Mouse (Mus musculus) kidney, adult 2 months (tissue): ENCODE data around the gene Gm29423. TPM values are rescaled to one million over a fixed set of nuclear protein-coding genes. Genes with fewer than 3 reads are reported as not detected.
"Not testable (repeated sequence)": the region's sequence is repeated elsewhere in the genome, so short reads cannot be mapped to it uniquely, and the experiment has no call there.

Source experiments
- DNase-seq: peaks from one replicate; pipeline ENCODE4 v3.0.0; 2021
- H3K27ac ChIP-seq: fragments of 200-500 bp; 2 replicates; pipeline ENCODE4 v1.5.1; 2012; ENCODE audit warnings: low read depth, low read length, control low read depth, inconsistent platforms; ENCODE audit not compliant: insufficient read depth
- H3K27me3 ChIP-seq: fragments of 200-500 bp; replicated peaks from 2 replicates; pipeline ENCODE4 v1.6.1; 2012; ENCODE audit warnings: mild to moderate bottlenecking, moderate library complexity, low read length, inconsistent platforms; ENCODE audit not compliant: control insufficient read depth, insufficient read depth
- H3K36me3 ChIP-seq: fragments of 200-500 bp; 2 replicates; pipeline ENCODE4 v1.6.1; 2012; ENCODE audit warnings: mild to moderate bottlenecking, moderate library complexity, low read length, inconsistent platforms; ENCODE audit not compliant: control insufficient read depth, insufficient read depth
- H3K4me1 ChIP-seq: fragments of 200-500 bp; 2 replicates; pipeline ENCODE4 v1.6.1; 2011; ENCODE audit warnings: low read length; ENCODE audit not compliant: control insufficient read depth, insufficient read depth
- H3K4me3 ChIP-seq: fragments of 200-500 bp; 2 replicates; pipeline ENCODE4 v1.5.1; 2011; ENCODE audit warnings: mild to moderate bottlenecking, low read depth, low read length, control low read depth; ENCODE audit not compliant: insufficient read depth
- WGBS: fragments of 180-500 bp; shearing (Covaris S2); methylation state at CpG from one replicate; pipeline ENCODE4 v1.1.7; 2018; 5-methylcytosine and 5-hydroxymethylcytosine counted together
- polyA plus RNA-seq: library from polyadenylated mRNA; depleted of rRNA; stranded (reverse); fragments of >200 nt; gene quantifications from 2 replicates; pipeline ENCODE4 v1.2.3, GENCODE M21; 2012; rRNA removed

Gene Gm29423
- polyA plus RNA-seq = not detected in 2 replicates

- not testable (repeated sequence) for H3K27me3 ChIP-seq, H3K4me3 ChIP-seq, H3K27ac ChIP-seq, DNase-seq, H3K4me1 ChIP-seq, H3K36me3 ChIP-seq
- WGBS = 40% methylated on average over 1 of the region's 2 CpGs
Observed at GRCm38 (mm10) chrY:70303187-70303586, at the start of gene Gm29423, which contains the start of gene Gm29644. Gm29423 (minus strand) TSS chrY:70303287. Gm29644 (minus strand) TSS chrY:70303343.

- H3K27me3 ChIP-seq, H3K4me1 ChIP-seq, H3K36me3 ChIP-seq, H3K4me3 ChIP-seq, DNase-seq, H3K27ac ChIP-seq: not testable (repeated sequence)
- no CpG with 5 or more reads among the region's 4 CpGs for WGBS
Observed at GRCm38 (mm10) chrY:70273542-70273941, 29.5 kb downstream of the Gm29423 start, which contains the start of gene Gm21118. Gm21118 (minus strand) TSS chrY:70273642.

Other genes starting within 250 kb of the Gm29423 start
- not detected in 2 replicates for gene Gm21118, start 29.6 kb downstream of the Gm29423 start, polyA plus RNA-seq
- not detected in 2 replicates for gene Gm29644, start 56 bp upstream of the Gm29423 start, polyA plus RNA-seq
- not detected in 2 replicates for gene Gm20888, start 138.6 kb upstream of the Gm29423 start, polyA plus RNA-seq